Mouse (Mus musculus): ENCODE data around the gene Ankrd33b.

Ankrd33b gene

DNA sequence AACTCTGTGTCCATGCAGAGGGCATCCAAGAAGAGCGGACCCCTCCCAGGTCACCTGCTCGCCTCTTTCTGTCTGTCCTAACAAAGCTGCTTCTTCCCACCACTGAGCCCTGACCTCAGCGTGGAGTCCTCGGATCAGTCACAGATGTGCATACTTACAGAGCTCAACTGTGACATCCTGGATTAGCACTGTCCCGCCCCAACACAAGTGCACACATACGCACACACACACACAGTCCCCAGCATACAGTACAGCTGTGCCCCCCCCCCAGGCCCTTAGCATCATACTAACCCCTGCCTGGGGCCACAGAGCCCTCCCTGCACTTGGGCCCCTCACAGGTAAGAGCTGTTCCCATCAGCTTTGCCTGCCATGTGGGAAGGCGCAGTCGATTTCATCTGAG, 102.1 kb downstream of the Ankrd33b start:
- DNase-seq (ENCODE audit: low read depth), result no peak

DNA sequence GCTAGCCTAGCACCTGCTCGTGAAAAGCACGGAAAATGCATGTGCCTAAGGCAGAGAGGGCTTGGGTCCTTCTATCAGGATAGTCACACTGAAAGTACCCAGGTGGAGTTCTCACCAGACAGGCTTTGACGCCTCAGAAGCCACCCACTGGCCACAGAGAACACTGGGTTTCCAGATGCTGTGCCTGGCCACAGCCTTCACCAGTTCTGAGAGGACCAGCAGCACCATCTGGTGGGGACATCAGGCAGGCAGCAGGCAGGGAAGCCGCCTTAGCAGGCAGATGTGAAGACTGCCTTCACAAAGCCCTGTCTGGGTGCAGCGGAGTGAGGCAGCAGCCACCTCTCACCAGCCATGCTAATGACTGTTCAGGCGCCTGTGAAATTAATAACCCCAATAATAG, 102.7 kb downstream of the Ankrd33b start:
- peak; percentile 32 for DNase-seq (ENCODE audit: low read depth)

DNA sequence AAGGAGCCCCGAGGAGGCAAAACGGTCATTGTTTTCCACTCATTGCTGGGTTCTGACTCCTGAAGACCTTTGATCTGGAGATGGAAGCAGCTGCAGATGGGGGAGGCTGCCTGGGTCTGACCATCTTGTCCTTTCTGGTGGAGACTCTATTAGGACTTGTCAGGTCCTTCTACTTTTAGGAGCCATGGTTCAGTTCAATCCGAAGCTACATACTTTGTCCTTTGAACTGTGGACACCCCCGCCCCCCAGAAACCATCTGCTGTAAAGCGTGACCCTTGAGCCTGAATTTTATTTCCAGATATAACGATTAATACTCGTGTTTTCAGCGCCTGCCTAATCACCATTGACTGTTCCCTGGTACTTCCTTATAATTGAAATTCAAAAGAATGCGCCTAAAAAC, 105.2 kb downstream of the Ankrd33b start:
- no peak for DNase-seq (ENCODE audit: low read depth)

DNA sequence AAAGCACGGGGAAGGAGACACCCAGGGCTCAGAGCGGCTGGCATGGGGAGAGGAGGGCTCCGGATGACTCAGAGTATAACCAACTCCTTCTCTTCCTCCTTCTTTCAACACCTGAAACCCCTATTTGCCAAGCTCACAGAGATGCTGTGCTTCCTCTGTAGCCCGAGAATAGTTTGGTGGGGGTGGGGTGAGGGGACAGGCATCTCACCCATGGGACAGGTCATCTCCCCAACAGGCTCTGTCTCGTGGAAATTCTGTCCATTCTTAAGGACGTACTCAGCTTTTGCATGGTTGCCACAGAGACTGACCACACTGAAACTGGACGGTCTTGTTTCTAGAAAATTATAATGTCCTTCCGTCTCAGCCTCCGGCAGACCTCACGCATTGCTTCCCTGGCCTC, 106.4 kb downstream of the Ankrd33b start:
- DNase-seq (ENCODE audit: low read depth), result no peak

DNA sequence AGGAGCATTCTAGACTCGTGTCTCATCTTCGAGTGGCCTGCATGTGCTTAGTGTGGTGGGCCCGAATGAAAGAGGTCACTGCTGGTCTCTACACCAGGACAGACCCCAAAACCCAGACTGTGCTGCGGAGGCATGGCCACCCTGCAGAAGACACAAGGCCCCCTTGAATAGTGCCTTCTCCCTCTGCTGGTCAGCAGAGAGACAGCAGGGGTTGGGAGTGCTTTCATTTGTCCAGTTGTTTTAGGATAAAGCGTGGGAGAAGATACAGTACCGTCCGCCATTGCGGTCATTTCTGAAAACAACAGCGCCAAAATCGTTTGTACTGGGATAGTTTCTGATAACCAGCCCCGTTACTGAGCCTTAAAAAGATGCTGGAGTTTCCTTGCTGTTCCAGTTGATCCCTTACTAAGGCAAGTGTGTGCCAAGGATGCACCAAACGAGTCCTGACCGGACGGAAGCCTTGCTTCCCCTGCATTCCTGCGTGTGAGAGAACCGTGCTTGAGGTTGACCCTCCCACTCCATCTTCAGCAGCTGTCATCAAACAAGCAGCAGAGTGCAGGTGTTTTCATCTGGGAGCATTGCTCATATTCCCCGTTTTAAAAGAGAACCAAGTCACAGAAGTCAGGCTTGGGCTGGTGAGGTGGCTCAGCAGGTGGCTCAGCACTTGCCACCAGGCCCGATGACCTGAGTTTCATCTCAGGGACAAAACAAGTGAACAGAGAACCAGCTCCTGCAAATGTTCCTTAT, 108.7 kb downstream of the Ankrd33b start:
- DNase-seq (ENCODE audit: low read depth), result no peak

DNA sequence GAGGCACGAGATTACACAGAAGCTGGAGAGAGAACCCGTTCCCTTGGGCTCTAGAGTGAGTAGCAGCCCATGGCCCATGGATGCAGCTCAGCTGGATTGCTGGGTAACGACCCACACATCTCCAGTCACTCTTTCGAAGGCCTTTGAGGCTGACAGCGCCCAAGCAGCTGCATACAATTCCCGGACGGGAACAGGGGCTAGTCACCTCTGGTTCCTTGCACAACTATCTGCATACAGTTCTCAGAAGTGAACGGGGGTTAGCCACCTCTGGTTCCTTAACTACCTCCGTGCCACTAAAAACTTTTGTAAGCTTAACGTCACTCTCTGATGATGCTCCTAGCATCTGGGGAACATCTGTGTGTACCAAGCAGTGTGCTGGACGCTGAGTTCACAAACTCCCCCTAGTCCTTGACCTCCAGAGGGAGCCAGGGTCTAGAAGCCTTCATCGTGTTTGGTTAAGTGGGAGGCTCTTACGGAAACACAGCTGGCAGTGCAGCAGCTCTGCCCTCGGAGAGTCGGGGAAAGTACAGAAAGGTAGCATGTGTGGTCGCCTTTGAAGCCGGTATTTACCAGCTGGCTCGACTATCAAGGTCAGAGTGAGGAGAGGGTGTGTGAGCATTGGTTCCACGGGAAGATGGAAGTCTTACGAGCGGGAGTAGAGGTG, 109.4 kb downstream of the Ankrd33b start:
- DNase-seq (ENCODE audit: low read depth), result no peak

DNA sequence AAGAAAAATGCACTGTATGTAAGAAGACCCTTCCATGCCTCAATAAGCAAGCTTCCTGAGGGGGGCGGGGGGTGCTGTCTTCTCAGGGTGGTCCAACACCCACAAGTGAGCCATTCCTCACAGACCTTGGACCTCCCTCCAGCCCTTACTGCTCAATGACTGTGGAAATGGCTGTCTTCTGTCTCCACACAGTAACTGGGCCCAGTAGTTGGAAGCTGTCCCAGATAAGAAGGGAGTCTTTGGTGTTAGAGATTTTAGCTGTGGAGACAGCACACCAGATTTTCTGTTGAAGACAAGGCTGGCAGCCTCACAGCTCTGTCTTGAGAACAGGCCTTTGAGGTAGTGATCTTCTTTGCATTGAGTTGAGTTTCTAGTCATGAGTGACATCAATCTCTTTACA, 110.2 kb downstream of the Ankrd33b start:
- DNase-seq (ENCODE audit: low read depth), result no peak

DNA sequence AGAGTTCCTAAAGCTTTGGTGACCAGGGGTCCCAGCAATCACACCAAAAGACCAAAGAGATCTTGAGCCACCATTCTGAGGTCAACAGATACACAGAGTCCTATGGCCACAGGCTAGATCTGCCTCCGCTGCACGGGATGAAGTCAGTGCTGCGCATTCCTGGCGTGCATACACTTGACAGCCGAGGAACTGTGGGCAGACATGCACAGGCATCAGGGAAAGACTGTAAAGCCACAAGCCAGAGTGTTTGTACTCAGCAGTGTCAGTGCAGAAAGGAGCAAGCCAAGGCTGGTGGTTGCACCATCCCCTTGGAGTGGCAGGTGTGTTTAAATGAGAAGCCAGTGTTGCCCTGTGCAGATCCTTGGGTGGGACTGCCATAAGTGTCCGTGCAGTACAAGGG, 111.8 kb downstream of the Ankrd33b start:
- DNase-seq (ENCODE audit: low read depth), result no peak

DNA sequence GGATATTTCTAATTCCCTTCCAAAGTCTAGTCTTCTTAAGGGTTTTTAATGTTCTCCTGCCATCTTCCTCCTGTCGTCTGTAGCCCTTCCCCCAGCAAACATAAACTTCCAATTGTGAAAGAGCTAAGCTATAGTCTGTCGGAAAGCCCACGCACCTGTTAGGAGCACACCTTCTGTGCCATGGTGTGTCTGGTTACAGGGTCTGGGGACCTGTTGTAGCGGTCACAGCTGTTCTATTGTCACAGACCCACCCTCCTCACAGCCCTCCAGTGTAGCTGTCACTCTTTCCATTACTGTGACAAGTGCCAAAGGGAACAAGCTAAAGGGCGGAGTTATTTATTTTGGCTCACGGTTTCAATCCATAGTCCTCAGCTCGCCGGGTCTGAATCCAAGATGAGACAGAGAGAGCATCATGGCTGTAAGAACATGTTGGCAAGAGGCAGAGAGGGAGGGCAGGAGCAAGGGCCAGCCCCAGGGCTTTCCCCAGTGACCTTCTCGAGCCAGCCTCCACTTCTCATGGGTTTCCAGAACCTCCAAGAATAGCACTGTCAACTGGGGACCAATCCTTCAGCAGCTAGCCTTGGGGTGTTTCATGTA, 112.5 kb downstream of the Ankrd33b start:
- DNase-seq (ENCODE audit: low read depth), result no peak

DNA sequence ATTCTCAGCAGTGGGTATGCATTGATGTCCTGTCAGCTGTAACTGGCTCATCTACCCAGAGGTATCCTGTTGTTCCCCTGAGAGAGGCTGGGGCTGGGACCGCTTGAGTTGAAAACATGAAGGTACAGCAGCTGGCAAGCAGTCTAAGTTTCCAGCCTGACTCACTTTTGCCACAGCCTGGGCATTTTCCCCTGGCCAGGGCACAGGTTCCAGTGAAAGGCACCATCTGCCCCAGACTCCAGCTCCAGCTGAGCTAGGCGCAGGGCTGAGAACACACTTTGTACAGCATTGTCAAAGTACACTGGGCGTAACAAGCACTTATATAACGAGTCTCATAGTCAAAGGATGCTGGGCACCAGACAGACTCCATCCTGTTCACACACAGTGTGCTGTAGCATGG, 113.6 kb downstream of the Ankrd33b start:
- DNase-seq (ENCODE audit: low read depth), result no peak

DNA sequence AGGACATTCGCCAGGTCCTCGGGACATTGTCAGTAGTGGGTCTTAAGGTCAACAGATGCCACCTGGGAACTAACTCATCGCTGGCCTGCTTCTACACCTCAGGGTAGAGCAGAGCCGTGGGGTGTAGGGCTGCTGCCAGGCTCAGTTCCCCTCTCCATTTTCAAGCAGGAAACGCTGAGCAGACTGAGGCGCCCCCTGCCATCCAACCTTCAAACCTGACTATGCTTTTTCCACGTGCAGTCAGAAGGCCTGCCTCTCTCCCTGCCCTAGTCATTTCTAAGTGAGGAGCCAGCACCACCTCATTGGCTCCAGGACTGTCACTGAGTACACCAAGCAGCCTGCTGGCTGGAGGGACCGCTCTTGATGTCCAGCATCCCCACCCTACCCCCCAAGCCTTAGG, 114.1 kb downstream of the Ankrd33b start:
- DNase-seq (ENCODE audit: low read depth), result no peak

DNA sequence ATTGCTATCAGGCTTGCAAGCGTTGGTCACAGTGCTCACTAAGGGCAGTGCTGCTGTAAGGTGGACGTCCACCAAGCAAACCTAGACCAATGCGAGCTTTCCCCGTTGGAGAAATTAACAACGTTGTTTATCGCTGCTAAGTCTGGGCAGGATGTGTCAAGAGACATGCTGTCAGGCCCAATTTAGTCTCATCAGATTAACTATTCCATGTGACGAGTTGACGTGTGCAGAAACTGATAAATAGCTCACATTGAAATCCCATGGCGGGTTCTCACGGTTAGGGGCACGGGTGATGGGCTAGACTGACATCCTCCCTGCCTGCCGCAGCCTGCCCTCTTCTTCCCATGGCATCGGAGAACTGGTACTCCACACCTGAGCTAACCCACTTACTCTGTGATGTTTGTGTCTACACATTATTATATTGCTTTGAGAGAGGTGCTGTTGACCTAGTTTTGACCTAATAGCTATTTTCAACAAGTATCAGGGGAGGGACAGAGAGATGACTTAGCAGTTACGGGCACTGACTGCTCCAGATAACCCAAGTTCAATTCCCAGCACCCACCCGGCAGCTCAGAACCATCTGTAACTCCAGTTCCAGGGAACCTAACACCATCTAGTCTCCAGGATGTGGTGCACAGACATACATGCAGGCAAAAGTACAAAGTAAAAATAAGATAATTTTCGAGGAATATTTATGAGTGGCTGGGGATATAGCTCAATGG, 114.8 kb downstream of the Ankrd33b start:
- DNase-seq (ENCODE audit: low read depth), result peak; percentile 20

DNA sequence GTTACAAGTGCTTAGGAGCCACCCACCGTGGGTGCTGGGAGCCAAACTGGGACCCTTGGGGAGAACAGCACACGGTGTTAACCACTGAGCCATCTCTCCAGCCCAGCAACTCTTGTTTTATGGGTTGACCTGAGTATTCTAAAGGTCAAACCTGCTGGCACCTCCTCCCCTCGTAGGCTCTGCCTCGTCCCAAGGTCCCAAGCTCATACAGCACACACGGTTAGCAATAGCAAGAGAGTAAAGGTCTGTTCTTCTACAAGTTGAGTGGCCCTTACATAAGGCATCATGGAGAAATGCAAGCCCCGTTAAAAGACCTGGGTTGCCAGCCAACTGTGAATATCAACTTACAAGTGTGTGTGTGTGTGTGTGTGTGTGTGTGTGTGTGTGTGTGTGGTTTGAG, 116.3 kb downstream of the Ankrd33b start:
- no peak for DNase-seq (ENCODE audit: low read depth)

DNA sequence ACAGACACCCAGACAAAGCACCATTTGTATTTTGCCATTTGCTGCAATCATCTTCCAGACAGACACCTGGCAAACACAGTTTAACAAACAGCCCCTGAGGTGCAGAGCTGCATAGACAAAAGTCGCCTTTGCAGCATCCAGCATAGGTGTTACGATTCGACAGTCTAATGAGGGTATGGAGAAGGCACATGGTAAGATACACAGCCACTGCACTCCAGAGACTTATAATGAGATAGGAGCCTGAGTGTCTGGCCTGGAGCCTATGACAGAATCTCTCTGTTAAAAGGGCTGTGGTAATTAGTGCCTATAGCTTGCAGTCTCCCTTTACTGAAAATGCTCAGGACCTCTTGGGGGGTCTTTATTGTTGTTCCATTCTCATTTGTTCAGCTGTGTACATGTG, 116.8 kb downstream of the Ankrd33b start:
- DNase-seq (ENCODE audit: low read depth), result no peak

DNA sequence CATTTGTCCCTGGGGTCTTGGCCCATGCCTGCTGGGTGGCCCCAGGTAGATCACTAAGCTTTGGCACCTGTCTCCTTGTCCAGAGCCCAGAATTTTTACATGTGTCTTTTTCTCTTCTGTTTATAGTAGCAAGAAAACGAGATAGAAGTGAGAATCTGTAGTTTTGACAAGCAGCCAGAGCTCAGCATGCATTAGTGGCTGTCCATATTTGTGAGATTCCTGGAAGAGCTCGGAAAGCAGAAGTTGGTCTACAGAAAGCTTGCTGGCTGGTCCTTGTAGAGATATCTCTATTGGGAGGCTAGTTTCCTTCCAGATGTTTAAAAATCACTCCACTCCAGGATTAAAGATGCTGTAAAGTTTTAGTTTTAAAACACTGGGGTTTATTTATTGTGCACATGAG, 117.5 kb downstream of the Ankrd33b start:
- DNase-seq (ENCODE audit: low read depth), result no peak

DNA sequence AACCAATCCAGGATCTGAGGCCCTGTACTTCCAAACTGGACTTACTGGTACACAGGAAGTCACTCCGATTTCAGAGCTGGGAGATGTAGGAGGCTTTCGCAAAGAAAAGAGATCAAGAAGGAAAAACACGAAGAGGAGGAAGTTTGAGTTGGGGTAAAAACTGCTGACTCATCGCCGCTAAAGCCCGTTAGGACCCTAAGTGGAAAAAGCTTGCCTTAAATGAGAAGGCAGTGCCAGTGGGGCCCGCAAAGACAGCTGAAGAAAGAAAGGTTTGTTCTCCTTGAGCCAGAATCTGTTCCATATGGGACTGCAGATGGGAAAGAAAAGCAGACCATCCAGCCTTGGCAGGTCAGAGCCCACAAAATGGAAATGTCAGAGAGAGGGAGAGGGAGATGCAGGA, 118.6 kb downstream of the Ankrd33b start:
- no peak for DNase-seq (ENCODE audit: low read depth)

DNA sequence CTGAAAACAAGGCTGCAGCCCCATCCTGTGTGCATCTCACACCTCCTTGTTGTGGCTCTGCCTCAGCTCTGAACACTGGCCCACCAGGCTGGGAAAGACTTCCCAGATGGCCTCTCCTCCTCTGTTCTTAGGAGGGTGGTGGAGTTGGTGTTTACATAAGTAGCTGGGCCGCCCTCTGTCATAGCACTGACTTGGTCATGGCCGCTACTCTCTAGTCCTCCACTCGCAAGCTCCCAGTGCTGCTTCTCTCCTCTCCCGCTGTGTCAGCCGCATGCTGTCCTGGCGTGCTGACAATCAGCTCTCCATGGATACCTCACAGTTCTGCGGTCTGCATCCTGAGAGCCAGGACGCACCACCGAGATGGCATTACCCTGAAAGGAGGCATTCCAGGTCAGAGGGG, 120.5 kb downstream of the Ankrd33b start:
- no peak for DNase-seq (ENCODE audit: low read depth)

DNA sequence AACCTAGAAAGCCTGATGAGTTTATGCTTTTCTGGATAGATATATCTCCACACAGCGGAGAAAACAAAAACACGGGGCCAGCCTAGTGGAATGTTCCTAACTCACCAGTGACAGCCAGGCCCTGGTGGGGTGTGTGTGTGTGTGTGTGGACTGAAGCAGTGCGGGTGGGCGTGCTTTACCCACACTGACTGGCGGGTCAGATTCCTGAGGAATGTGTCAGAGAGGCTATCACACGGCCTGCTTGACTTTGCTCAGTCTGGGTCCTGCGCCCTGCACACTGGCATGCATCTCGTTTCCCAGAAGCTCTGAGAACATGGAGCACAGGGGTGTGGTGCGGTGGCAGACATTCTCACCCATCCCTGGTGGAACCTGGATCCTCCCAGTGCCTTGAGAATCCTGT, 121.6 kb downstream of the Ankrd33b start:
- no peak for DNase-seq (ENCODE audit: low read depth)

DNA sequence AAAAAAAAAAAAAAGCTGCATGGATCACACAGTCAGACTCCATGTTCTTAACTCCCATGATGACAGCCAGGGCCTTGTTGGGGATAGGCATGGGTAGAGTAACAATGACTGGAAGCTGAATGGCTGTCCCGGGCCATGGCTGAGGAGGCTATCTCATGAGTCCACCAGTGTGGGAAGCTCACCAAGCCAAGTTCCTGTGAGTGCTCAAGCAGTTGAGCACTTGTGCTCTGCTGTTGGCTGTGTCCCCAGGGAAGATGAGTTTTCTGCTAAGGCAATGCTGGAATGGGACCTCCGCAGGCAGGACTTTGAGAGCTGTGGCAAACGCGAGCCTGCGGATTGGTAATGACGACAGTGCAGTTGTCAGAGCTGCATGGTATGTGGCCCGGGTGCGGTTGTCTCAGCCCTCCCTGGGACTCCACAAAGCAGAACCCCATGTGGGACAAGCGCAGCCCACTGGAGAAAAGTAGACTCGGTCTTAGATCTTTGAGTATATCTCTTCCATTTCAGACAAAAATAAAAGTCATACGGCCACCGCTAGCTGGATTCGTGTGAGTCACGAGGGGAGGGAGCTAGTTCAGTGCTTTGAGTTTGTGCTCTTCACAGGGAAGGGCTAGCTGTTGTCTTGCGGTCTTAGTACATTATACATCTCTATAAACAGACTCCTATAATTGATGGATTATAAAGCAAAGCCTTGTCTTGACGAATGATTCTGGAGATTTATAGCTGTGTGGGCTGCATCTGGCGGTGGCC, 122.7 kb downstream of the Ankrd33b start:
- DNase-seq (ENCODE audit: low read depth), result no peak

DNA sequence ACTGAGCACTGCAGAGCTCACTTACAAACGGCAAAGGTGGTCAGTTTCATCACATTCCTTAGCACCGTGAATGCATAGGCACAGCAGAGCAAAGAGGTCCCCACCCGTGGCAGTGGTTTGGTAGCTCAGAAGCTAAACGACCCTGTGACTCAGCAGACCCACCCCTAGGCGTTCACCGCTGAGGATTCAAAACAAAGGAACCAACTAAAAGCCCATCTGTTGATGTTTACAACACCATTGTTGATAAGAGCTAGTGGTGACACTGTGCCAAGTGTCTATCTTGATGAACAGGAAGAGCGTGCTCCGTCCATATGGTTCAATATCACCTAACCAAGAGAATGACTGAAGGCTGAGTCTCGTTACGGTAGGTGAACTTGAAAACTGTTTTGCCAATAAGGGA, 124.3 kb downstream of the Ankrd33b start:
- DNase-seq (ENCODE audit: low read depth), result no peak
